Mouse (Mus musculus): Measurements from ENCODE around the gene Tst.

The Tst gene

DNA sequence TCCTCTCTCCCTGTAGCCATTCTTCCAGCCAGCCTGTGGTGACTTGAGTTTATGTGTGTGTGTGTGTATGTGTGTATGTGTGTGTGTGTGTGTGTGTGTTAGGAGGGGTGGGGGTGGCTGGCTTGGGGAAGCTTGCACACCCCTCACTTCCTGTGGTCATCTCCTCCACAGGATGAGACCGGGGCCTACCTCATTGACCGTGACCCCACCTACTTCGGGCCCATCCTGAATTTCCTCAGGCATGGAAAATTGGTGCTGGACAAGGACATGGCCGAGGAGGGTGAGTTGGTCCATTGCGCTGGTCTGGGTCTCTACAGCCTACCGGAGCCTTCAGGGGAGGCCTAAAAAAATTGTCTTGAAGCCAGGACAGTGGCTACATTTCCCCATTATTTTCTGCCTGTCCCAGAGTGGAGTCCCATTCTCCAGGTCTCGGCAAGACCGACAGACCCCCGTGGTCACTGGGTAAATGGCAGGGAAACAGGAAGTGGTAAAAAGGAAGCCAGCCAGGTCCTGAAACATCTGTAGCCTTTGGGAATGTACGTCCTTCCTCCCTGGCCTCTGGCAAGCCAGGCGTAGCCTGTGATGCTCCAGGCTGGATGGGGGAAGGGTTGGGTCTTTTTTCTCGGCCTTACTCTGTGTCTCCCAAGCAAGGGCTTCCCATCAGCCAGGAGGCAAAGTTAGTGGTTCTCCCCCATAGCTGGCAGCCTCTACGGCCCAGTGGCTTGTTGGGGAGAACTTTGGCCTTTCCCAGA lies 24.3 kb upstream of the Tst start:
- no peak for DNase-seq (ENCODE audit: low spot score in 2 of 2)

DNA sequence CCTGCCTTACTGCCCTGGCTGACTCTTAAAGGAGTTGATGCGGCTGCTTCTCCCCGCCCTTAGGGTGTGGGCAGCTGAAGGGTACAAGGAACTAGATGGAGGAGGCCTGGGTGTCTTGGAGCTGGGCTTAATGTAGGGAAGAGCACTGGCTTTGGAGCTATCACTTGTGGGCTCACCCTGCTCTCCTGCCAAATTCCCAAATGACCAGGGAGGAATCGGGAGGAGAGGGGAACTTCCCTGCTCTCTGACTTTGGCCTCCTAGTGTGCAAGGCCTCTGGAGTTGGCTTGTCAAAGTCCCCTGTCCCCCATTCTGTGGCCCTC lies 23.4 kb upstream of the Tst start:
- DNase-seq (ENCODE audit: low spot score in 2 of 2): no peak

DNA sequence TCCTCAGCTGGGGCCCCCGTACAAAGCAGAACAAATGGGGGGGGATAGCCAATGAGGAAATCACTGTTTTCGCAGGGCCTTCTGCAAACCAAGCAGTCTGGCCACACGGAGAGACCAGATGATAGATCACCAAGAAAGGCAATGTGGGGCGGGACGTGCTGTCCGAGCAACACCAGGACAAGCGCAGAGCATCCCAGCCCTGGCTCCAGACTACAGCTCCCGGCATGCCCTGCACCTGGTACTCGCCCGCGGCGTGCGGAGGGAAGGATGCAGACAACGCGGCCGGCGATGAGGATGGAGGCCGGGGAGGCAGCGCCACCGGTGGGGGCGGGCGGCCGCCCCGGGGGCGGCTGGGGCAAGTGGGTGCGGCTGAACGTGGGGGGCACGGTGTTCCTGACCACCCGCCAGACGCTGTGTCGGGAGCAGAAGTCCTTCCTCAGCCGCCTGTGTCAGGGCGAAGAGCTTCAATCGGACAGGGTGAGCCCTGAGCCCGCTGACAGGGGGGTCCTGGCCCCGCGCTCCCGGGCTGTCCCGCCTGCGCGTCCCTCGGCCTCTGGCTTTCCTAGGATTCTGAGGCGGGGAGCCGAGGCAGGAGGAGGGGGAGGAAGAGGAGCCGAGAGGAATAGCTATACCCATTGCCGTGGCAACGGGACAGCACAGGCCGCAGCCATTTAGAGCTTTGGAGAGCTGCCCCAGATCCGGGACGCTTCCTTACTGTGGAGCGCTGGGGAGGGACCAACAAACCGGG lies 22.9 kb upstream of the Tst start, which contains the start of gene Kctd17:
Gene Kctd17, plus strand, starts transcription at position 174 of the 748 bp plus-strand sequence.
- peak in 1 of 2 experiments; percentile 51 for DNase-seq (ENCODE audit: low spot score in 2 of 2)

DNA sequence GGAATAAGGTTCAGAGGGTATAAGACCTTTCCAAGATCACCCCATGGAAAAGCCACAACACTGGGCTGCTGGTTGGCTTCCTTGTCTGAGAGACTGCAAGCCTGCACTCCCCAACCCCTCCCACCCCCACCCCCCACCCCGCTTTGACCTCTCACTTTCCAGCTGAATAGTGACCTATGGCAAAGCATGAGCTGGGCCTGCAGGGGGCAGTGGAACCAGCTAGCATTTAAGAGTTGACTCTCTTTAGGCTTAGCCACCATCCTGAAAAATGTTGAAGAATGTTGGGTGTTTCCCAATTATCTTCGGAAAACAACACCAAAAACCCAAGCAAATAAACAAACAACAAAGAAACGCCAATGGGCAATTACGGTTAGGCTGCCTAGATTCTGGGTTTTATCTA lies 19.5 kb upstream of the Tst start:
- DNase-seq (ENCODE audit: low spot score in 2 of 2): no peak

DNA sequence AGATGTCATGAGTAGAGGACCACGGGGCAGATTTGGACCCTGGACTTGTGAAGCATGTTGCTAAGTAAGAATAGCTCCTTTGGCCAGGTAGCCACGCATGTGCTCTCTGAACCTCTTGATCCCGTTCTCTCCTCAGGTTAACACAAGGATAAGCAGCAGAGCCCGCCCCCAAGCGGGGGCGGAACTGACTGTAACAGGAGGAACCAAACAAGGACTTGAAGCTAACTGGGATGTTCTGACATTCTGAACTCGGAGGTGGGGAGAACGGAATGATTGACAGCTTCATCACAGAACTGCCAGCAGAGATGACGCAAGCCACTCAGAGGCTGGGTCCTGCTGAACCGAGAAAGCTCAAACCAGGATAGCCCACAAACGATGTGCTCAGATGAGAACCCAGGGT lies 18.8 kb upstream of the Tst start:
- DNase-seq (ENCODE audit: low spot score in 2 of 2): no peak

DNA sequence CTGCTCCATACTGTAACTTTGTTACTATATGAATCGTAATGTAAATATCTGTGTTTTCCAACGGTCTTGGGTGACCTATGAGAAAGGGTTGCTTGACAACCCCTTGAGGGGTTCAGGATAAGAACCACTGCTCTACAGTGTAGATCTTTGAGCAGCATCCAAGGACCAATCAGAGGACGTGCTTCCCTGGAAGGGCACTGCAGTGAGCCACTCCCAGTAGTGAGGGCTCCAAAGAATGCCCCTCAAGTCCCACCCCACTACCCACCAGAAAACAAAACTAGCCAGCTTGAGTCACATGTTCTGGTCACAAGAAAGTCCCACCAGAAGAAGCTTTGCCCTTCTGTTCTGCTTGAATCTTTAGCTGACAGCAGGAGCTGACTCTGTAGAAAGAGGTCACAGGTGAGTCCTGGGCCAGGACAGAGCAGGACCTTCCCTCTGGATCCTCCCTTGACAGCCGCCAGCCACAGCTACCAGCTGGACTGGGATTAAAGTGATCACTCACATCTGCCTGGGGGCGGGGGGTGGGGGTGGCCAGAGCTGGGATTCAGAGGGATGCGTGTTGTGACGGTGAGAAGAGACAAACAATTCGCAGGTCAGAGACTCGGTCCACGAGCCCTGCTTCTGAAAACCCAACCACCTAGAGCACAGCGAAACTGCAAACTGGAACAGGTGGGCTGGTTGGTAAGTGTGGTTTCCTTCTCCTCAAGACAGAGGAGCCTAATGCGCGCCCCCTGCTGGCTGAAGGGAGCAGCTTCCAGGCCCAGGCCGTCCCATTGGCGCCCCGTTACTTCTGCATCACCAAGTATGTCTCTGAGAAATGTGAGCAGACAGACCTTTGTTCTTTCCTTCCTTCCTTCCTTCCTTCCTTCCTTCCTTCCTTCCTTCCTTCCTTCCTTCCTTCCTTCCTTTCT lies 16.6 kb upstream of the Tst start:
- DNase-seq (ENCODE audit: low spot score in 2 of 2): peak; percentile 85 to 93

DNA sequence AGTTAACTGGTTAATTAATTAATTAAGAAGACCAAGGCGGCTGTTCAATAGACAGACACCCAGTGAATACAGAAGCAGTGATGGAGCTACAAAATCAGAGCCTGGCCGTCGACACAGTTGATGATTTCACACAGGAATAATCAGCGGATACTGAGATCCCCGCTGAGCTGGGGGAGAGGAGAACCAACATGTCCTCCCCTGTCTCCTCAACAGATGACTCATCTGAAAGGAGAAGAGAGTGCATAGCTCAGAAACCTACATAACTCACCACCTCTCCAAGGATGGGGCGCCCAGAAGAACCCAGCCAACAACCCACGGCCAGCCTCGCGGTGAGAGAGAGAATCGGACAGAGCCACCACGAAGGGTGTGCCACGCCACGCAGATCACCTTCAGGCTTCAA lies 14.7 kb upstream of the Tst start:
- no peak for DNase-seq (ENCODE audit: low spot score in 2 of 2)

DNA sequence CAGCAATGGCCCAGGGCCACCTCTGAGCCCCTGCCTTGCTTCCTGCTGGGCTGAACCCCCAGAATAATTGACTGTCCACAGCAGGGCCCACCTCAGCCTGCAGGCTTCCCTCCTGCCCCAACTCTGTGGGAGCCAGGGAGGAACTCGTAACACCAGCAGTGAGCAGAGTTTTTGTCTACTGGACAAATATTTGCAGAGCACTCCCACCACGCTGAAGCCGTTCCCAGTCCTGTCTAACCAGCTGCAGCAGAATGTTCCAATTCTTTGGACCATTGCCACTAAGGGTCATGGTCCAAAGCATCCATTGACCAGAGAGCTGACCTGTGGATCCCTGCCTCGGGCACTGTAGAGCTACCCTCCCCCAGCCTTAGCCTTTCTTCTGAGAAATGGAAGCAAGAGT lies 11.2 kb upstream of the Tst start:
- DNase-seq (ENCODE audit: low spot score in 2 of 2): no peak

DNA sequence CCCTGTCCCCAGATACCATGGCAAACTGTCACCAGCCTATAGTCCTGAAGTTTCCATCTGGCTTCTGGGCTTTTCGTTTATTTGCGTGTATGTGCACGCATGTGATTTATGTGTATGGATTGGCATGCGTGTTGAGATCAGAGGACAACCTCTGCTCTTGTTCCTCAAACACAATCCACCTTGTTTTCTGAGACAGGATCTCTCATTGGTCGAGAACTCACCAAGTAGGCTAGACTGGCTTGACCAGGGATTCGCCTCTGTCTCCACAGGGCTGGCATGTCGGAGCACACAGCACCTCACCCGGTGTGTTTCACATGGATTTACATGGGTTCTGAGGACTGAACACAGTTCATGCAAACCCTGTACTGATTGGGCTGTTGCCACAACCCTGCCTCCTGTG lies 8.4 kb upstream of the Tst start:
- no peak for DNase-seq (ENCODE audit: low spot score in 2 of 2)

DNA sequence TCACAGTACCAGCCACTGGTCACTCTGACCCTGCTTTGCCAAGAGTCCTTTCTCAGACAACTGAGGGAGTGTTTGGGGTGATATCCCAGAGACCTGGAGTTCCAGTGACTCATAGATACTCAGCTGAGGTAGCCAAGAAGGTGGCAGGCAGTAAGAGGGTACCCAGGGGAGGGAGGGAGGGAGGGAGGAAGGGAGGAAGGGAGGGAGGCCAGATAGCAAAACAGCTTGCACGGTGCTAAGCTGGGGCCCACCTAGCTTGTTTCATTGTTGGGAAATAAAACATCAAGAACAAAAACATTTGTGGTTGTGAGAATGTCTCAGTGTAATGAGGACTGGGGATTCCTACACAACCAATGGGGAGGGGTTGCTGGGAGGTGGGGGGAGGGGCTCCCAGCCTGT lies 8.0 kb upstream of the Tst start:
- no peak for DNase-seq (ENCODE audit: low spot score in 2 of 2)

DNA sequence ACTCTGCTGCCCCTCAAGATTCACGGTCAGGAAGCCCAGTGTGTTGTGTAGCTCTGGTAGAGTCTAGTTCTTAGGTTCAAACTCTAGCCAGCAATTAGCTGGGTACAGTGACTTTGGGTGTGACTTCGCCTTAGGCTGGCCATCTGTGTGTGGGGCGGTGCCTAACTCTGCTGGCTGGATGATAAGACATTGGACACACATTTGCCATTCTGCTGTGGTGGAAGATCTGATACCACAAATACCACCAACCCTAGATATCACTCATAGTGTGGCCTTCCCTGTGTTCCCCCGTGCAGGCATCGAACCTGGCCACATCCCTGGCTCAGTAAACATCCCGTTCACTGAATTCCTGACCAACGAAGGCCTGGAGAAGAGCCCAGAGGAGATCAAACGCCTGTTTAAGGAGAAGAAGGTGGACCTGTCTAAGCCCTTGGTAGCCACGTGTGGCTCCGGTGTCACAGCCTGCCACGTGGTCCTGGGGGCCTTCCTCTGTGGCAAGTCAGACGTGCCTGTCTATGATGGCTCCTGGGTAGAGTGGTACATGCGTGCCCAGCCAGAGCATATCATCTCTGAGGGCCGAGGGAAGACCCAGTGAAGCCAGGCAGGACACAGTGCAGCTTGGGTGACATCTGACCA lies 7.5 kb upstream of the Tst start:
- peak; percentile 56 to 76 for DNase-seq (ENCODE audit: low spot score in 2 of 2)

DNA sequence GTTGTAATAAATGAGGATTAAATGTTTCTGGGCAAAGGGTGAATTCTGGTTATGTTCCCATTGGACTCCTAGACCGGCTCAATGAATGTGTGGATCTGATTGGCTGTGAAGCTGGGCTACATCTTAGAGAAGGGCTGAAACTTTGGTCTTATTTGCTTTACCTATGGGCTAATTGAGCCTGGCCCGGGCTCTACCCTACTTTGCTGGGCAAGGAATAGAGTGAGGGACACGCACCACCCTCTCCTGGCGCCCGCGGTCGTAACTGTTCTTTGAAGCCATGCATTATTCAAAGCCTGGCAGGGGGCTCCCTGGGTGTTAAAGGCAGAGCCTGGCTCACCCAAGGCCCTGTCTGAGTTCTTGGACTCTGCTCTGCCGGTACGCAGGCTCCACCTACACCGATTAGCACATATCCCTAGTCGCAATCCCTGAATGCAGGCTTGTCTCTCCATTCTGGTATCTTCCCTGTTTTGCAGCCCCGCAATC lies 3.9 kb upstream of the Tst start:
- DNase-seq (ENCODE audit: low spot score in 2 of 2): no peak

DNA sequence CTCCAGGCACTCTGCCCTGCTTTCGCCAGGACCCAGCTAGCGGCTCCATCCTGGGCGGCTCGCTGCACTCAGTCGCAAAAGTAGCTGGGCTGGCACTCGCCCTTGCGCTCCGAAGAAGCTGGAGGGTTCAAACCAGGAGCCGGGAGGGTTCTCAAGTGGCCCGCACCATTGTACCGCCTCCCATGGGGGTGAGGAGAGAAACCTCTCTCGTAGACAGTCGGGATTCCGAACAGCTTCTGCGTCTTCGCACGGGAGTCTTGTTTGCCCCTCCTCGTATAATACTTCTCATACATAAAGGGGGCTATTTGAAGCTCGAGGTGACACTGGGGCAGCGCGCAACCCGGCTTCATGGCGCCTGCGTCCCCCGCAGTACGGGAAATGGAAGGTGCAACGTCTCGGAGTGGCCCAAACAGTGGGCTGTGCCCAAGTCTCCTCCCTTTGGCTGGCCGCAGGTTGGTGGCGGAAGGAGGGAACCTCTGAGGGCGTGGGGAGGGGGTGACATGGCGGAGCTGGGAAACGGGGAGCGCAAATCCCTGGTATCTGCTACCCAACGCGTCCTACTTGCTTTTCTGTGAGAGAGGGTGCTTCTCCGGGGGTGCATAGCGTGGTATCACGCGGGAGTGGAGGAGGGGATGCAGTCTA lies 707 bp upstream of the Tst start, which contains the start of gene Mpst:
Gene Mpst, plus strand, starts transcription at position 124 of the 642 bp plus-strand sequence.
- peak; percentile 91 to 96 for DNase-seq (ENCODE audit: low spot score in 2 of 2)

DNA sequence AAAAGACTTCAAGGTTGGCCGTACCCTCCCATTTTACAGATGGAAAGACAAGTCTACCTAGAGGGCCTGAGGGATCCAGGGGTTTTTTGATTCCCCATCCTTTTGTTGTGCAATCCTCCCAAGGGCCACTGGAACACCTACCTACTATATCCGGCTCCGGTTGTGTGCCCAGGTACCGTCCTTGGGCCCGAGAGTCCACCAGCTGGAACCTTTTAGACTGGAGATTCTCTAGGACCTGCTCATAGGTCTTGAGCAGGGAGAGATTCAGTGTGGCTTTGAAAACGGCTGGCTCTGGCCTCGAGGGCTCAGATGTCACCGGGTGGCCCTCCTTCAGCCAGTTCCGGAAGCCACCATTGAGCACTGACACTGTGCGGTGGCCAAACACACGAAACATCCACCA lies 609 bp downstream of the Tst start:
- peak in 1 of 2 experiments; percentile 29 for DNase-seq (ENCODE audit: low spot score in 2 of 2)

DNA sequence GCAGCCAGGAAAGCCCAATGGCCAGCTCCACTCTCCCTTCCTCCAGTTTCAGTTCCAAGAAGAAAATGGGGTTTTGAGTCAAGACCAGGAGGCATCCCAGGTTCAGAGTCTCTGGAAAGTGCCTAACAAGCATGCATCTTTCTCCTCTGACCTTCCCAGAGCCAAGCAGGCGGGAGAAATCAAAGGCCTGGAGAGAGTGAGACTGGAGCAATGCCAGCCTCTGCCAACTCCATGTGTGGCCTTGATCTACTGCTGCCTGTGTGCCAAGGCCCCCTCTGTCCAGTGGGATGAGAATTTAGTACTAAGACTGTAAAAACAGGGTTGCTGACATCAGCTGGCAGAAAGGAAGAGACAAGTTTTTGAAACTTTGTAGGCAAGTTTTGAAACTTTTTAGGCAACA lies 1.8 kb downstream of the Tst start:
- DNase-seq (ENCODE audit: low spot score in 2 of 2): peak; percentile 19 to 32

DNA sequence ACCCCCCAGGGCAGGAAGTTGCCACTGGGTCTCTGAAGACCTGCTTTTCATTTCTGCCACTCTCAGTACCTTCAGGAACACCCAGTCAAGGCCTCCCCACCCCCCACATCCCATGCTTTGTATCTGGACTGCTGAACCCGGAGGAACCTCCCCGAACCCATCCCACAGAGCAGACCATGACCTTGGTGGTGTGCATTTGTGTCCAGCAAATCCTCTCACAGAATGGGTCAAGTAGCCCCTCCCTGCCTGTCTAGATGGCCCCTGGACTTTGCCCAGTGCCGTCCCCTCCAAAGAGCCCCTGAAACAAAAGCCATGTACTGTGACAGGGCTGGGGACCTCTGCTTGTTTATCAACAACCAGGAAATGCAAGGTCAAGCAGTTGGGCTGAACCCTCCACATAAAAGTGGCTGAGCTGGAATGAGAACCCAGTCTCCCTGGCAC lies 2.4 kb downstream of the Tst start:
- peak; percentile 18 to 43 for DNase-seq (ENCODE audit: low spot score in 2 of 2)

DNA sequence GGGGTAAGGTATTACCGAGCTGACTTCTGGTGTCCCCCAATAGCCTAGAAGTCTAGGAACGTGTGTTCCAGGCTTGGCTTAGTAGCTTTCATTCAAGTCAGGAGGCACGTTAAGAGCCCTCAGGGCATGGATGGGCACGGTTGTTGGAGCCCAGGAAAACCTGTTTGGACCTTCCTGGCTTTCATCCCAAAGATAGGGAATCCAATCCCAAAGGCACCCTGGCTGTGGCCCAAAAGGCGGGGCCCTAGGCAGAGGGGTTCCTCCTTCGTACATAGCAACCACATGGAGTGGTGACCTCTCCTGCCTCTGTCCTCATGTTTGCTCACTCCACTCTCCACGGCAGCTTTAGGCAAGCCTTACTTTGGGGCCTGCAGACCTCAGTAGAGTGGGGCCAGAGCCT lies 3.3 kb downstream of the Tst start:
- DNase-seq (ENCODE audit: low spot score in 2 of 2): no peak

DNA sequence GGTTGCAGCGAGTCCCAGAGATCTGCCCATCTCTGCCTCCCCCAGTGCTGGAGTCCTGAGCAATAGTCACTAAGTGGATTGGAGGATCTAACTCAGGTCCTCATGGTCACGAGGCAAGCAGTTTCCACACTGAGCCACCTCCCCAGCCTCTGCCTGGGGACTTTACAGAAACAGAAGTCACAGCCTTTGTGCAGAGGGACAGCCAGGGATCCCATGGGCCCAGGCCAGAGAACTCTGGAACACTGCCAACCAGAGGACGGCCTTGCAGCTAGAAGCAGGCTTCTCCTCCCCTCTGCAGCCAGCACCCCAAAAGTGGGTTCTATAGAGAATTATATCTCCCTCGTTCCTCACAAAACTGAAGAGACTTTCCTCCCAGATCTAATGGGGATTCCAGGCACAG lies 3.8 kb downstream of the Tst start:
- peak; percentile 24 to 50 for DNase-seq (ENCODE audit: low spot score in 2 of 2)

DNA sequence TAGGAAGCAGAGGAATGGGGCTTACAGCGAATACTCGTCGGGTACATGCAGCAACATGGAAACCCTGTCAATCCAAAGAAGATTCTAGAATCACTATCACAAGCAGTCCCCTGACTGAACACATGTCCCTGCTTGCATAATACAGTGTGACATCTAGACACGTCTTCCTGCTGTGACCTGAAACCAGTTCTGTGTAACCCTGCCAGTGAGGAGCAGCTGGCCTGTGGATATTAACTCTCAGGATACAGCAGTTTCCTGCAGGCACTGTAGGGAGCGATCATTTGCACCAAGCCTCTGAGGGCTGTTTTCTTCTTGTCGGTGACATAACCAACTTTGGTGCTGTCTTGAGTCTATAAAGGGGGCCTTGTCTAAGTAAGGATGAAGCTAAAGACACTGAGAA lies 4.4 kb downstream of the Tst start:
- no peak for DNase-seq (ENCODE audit: low spot score in 2 of 2)

DNA sequence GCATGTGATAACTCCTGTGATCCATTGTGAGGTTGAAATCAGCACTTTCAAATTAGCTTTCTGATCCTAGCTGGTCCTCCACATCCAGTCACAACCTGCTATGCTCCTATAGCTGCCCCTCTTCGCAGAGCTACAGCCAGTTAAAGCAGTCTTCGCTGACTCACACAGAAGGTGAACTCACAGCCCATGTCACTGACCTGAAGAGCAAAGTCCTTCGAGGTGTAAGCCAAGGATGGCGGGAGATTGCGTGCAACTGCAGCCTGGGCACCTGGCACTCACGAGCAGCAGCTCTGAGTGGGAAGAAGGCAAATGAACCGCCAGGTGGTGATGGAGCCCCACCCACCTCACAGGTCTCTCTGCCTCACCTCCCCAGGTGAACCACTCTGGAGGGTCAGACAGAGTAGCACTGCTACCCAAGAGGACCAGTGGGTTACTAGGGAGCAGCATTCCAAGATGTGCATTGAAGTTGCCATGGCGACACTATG lies 10.2 kb downstream of the Tst start, which contains the start of gene Tex33:
Gene Tex33, minus strand, starts transcription at position 435 of the 485 bp plus-strand sequence.
- DNase-seq (ENCODE audit: low spot score in 2 of 2): no peak

DNA sequence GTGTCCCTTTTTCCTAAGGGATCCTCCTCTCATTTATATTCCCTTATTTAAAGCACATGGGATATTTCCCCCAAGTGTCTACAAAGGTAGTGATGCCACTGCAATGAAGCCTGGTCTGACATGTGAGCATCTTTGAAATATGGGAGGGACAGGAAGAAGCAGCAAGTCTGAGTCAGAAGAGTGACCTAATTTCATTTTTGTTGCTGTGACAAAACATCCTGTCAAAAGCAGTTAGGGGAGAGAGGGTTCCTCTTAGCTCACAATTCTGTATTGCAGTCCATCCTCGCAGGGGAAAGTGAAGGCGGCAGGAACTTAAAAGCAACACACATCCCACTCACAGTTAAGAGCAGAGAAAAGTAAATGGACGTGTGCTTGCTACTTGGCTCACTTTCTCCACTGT lies 14.9 kb downstream of the Tst start:
- no peak for DNase-seq (ENCODE audit: low spot score in 2 of 2)

All from spleen, postnatal 10 days (tissue).